Mouse (Mus musculus): ENCODE results near the gene Ddah1.
"Not testable (repeated sequence)": the region's sequence is repeated elsewhere in the genome, so short reads cannot be mapped to it uniquely, and the experiment has no call there.

The Ddah1 gene

GRCm38 (mm10) chr3:145906582-145906981 is 148.1 kb downstream of the Ddah1 start:
- DNase-seq (ENCODE audit: low spot score in 2 of 2): no peak

GRCm38 (mm10) chr3:145912512-145912911 is 154.0 kb downstream of the Ddah1 start:
- DNase-seq (ENCODE audit: low spot score in 2 of 2): no peak

- no peak for DNase-seq (ENCODE audit: low spot score in 2 of 2)
Measured at GRCm38 (mm10) chr3:145913263-145913662, 154.8 kb downstream of the Ddah1 start.

- not testable (repeated sequence) for DNase-seq (ENCODE audit: low spot score in 2 of 2)
Measured at GRCm38 (mm10) chr3:145913942-145914341, 155.5 kb downstream of the Ddah1 start.

- no peak for DNase-seq (ENCODE audit: low spot score in 2 of 2)
Measured at GRCm38 (mm10) chr3:145916374-145916773, 157.9 kb downstream of the Ddah1 start.

- DNase-seq (ENCODE audit: low spot score in 2 of 2): no peak
Measured at GRCm38 (mm10) chr3:145916826-145917225, 158.4 kb downstream of the Ddah1 start.

GRCm38 (mm10) chr3:145922019-145922854 is 163.8 kb downstream of the Ddah1 start, which contains the start of gene Bcl10:
TSS of gene Bcl10 (plus strand) at chr3:145922804.
- no peak for DNase-seq (ENCODE audit: low spot score in 2 of 2)

- DNase-seq (ENCODE audit: low spot score in 2 of 2): no peak
Measured at GRCm38 (mm10) chr3:145922971-145923370, 164.5 kb downstream of the Ddah1 start.

GRCm38 (mm10) chr3:145923874-145924577 is 165.6 kb downstream of the Ddah1 start:
- DNase-seq (ENCODE audit: low spot score in 2 of 2): peak; percentile 98

GRCm38 (mm10) chr3:145924649-145925337 is 166.3 kb downstream of the Ddah1 start:
- DNase-seq (ENCODE audit: low spot score in 2 of 2): peak; percentile 38 to 40

- no peak for DNase-seq (ENCODE audit: low spot score in 2 of 2)
Measured at GRCm38 (mm10) chr3:145925506-145925905, 167.0 kb downstream of the Ddah1 start.

GRCm38 (mm10) chr3:145929525-145930400 is 171.3 kb downstream of the Ddah1 start:
- DNase-seq (ENCODE audit: low spot score in 2 of 2): no peak

GRCm38 (mm10) chr3:145933845-145934244 is 175.4 kb downstream of the Ddah1 start:
- DNase-seq (ENCODE audit: low spot score in 2 of 2): no peak

GRCm38 (mm10) chr3:145937505-145938404 is 179.3 kb downstream of the Ddah1 start, which contains the start of gene 2410004B18Rik:
TSS of gene 2410004B18Rik (plus strand) at chr3:145938014.
- peak; percentile 81 to 84 for DNase-seq (ENCODE audit: low spot score in 2 of 2)

GRCm38 (mm10) chr3:145938405-145939349 is 180.2 kb downstream of the Ddah1 start:
- no peak for DNase-seq (ENCODE audit: low spot score in 2 of 2)

GRCm38 (mm10) chr3:145939402-145939801 is 180.9 kb downstream of the Ddah1 start:
- DNase-seq (ENCODE audit: low spot score in 2 of 2): no peak

- DNase-seq (ENCODE audit: low spot score in 2 of 2): no peak
Measured at GRCm38 (mm10) chr3:145939971-145940370, 181.5 kb downstream of the Ddah1 start.

GRCm38 (mm10) chr3:145941971-145942370 is 183.5 kb downstream of the Ddah1 start:
- DNase-seq (ENCODE audit: low spot score in 2 of 2): peak in 1 of 2 experiments; percentile 59
